Mouse (Mus musculus) lung, embryonic 14.5 days (tissue): ENCODE data around the gene Il10ra. TPM values are rescaled to one million over a fixed set of nuclear protein-coding genes. Genes with fewer than 3 reads are reported as not detected.

ENCODE experiments used
- ATAC-seq: fragments of 200-750 bp; cut with Nextera tagmentation; 2 replicates; pipeline ENCODE4 v1.8.0; 2017; ENCODE audit warnings: mild to moderate bottlenecking, moderate TSS enrichment, moderate library complexity; ENCODE audit not compliant: insufficient read depth
- DNase-seq: peaks from one replicate; pipeline ENCODE4 v3.0.0-alpha.2; 2015
- H3K27ac ChIP-seq: fragments of 300-500 bp; sonication (generic); 2 replicates; pipeline ENCODE4 v1.5.1; 2014; ENCODE audit warnings: low read depth, mild to moderate bottlenecking, moderate library complexity
- H3K27me3 ChIP-seq: fragments of 300-500 bp; sonication (generic); 2 replicates; pipeline ENCODE4 v1.6.1; 2014; ENCODE audit warnings: low read length, control low read depth; ENCODE audit not compliant: insufficient read depth
- H3K36me3 ChIP-seq: fragments of 300-500 bp; sonication (generic); 2 replicates; pipeline ENCODE4 v1.6.1; 2014; ENCODE audit warnings: control low read depth; ENCODE audit not compliant: insufficient read depth
- H3K4me1 ChIP-seq: fragments of 300-500 bp; sonication (generic); 2 replicates; pipeline ENCODE4 v1.6.1; 2014; ENCODE audit warnings: antibody characterized with exemption, control low read depth; ENCODE audit not compliant: insufficient read depth
- H3K4me2 ChIP-seq: fragments of 300-500 bp; sonication (generic); 2 replicates; pipeline ENCODE4 v1.6.1; 2014; ENCODE audit warnings: mild to moderate bottlenecking
- H3K4me3 ChIP-seq: fragments of 300-500 bp; sonication (generic); 2 replicates; pipeline ENCODE4 v1.5.1; 2014; ENCODE audit warnings: low read depth, low read length
- H3K9ac ChIP-seq: fragments of 300-500 bp; sonication (generic); 2 replicates; pipeline ENCODE4 v1.6.1; 2014
- H3K9me3 ChIP-seq: fragments of 300-500 bp; sonication (generic); 2 replicates; pipeline ENCODE4 v1.6.1; 2016; ENCODE audit warnings: low read depth, low read length, control low read depth
- CTCF ChIP-seq: IDR thresholded peaks from 2 replicates; pipeline ENCODE4 v1.5.1; 2016; ENCODE audit warnings: antibody characterized with exemption, low read depth
- WGBS: fragments of 180-500 bp; shearing (Covaris S2); extraction: QIAGEN DNeasy Blood & Tissue Kit; methylation state at CpG from one replicate; pipeline ENCODE4 v1.1.7; 2014; 5-methylcytosine and 5-hydroxymethylcytosine counted together
- microRNA-seq: library from miRNA; unstranded; fragments of <30 nt; microRNA quantifications from one replicate; pipeline ENCODE4, GENCODE M21; 2016; ENCODE audit warnings: borderline number of aligned reads
- polyA plus RNA-seq: library from polyadenylated mRNA; unstranded; fragments of >200 nt; fragmentation: Nextera tagmentation; extraction: Ambion mirVana; gene quantifications from 2 replicates; pipeline ENCODE4 v1.2.1, GENCODE M21; 2014

Il10ra gene
- polyA plus RNA-seq, 1 experiment from 2014 or later = 0.63 TPM

DNA sequence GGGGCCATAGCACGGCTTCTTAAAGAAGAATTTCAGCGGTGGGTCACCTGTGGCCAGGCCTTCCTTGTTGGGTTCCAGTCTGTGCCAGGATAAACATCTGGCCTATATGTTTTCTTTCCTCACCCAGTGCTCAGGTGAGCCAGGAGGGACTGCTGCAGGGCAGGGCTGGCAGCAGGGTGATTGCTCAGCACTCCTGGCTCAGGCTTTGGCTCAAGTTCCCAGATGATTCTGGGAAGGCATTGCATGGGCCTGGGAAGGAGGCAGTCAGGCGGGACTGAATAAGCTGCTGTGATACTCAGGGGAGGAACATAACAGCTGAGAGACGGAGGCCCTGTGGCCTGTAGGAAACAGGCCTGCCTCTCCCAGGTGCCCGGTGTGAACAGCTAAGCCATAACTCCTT, 63.8 kb downstream of the Il10ra start:
- WGBS = 77% methylated on average over 5 of the region's 5 CpGs
- H3K9me3 ChIP-seq = no peaks in the 10 kb centered on the region
- ATAC-seq (no peak), DNase-seq (no peak)
- H3K27me3 ChIP-seq = no peaks in the 10 kb centered on the region
- H3K4me3 ChIP-seq = no peak overlapping the region
- no peaks in the 10 kb centered on the region for H3K4me1 ChIP-seq
- H3K27ac ChIP-seq = no peak overlapping the region
- H3K36me3 ChIP-seq = no peaks in the 10 kb centered on the region
- no peak overlapping the region for H3K9ac ChIP-seq
- H3K4me2 ChIP-seq = no peak overlapping the region
- no peak for TF ChIP-seq CTCF

Small RNAs within 50 kb of the gene (microRNA-seq; reads per million reads assigned to microRNA genes)
- not detected for gene Mir7086

Other genes starting within 250 kb of the Il10ra start
- 14.7 and 15.0 TPM in 2 replicates for gene Mpzl2, start 229.3 kb downstream of the Il10ra start, polyA plus RNA-seq
- 1.9 and 2.1 TPM in 2 replicates for gene Mpzl3, start 214.0 kb downstream of the Il10ra start, polyA plus RNA-seq
- gene Jaml, start 190.0 kb downstream of the Il10ra start, polyA plus RNA-seq = 0.30 and 0.45 TPM in 2 replicates
- 3.2 and 3.9 TPM in 2 replicates for gene Scn2b, start 151.4 kb downstream of the Il10ra start, polyA plus RNA-seq
- not detected in 2 replicates for gene Scn4b, start 130.8 kb downstream of the Il10ra start, polyA plus RNA-seq
- gene BC049352, start 87.1 kb downstream of the Il10ra start, polyA plus RNA-seq = 0.13 TPM in 1 of 2 replicates, not detected in the other
- 0.54 and 1.1 TPM in 2 replicates for gene Tmprss4, start 65.1 kb downstream of the Il10ra start, polyA plus RNA-seq
- gene Tmprss13, start 50.0 kb upstream of the Il10ra start, polyA plus RNA-seq = 0.12 TPM in 2 replicates
- gene Fxyd6, start 101.0 kb upstream of the Il10ra start, polyA plus RNA-seq = 35.6 and 38.1 TPM in 2 replicates
- 1.2 and 1.5 TPM in 2 replicates for gene Fxyd2, start 130.5 kb upstream of the Il10ra start, polyA plus RNA-seq
- 0.05 and 0.20 TPM in 2 replicates for gene Dscaml1, start 157.5 kb upstream of the Il10ra start, polyA plus RNA-seq